Mouse (Mus musculus): Measurements from ENCODE around the gene Kctd11. TPM values are rescaled to one million over a fixed set of nuclear protein-coding genes. Genes with fewer than 3 reads are reported as not detected.

Kctd11 gene
- polyA plus RNA-seq, 1 experiment from 2014 or later, result 1.3 TPM

DNA sequence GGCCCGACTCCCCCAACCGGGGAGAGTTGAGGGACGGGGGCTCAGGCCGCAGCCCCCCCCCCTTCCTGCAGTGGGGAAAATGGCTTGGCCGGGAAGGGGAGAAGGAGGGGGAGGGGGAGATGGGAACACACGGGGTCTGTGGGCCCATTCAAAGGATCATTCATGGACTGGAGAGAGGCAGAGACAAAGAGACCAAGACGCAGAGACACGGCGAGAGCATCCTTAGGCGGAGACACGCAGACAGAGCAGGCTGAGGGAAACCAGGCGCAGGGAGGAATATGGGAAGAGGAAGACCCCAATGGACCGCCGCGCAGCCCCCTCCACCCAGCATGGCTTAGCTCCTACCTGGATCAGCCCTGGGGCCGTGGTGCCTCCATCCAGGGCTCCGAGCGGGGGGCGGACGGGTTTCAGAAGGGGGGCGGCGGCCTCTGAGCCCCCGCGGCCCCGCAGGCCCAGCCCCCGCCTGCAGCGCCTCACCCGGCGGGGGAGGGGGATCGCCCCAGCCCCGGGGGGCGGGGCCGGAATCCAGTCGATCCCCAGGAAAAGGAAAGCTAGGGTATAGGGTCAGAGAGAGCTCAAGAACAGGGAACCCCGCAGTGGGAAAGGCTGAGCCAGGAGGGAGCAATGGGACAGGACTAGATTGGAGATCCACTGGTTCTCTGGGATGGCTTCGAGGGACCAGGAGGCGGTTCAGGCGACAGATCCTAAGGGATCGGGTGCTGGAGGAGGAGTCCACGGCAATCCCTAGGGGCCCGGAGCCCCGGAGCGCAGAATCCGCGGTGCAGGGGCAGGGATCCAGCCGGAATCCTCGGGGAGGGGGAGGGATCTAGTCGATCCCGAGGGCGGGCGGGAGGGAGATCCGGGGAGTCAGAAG, 44.3 kb downstream of the Kctd11 start:
- peak overlapping the region; percentile 80 for H3K27ac ChIP-seq
- peak overlapping the region; percentile 63 for H3K4me3 ChIP-seq
- peak overlapping the region; percentile 72 for H3K9ac ChIP-seq
- H3K9me3 ChIP-seq (replicated peaks), result no peaks in the 10 kb centered on the region
- no peak for ATAC-seq
- H3K27me3 ChIP-seq (replicated peaks), result peaks cover 59% of the 10 kb centered on the region
- H3K36me3 ChIP-seq, result 0 out of 2 replicates have a peak, but pooled peaks cover 5% of the 10 kb centered on the region
- H3K4me2 ChIP-seq, result peak overlapping the region; percentile 98
- H3K4me1 ChIP-seq, result peaks cover 62% of the 10 kb centered on the region
- whole genome bisulfite sequencing (ENCODE audit: insufficient replicate concordance), result 3% methylated on average over 52 of the region's 52 CpGs

GRCm38 (mm10) chr11:69835966-69836335, 45.3 kb downstream of the Kctd11 start:
- H3K4me2 ChIP-seq, result peak overlapping the region; percentile 98
- 6% methylated on average over 4 of the region's 4 CpGs for WGBS (ENCODE audit: insufficient replicate concordance)
- H3K27me3 ChIP-seq (replicated peaks), result peaks cover 69% of the 10 kb centered on the region
- H3K27ac ChIP-seq, result no peak overlapping the region
- peaks cover 70% of the 10 kb centered on the region for H3K4me1 ChIP-seq
- no peaks in the 10 kb centered on the region for H3K9me3 ChIP-seq (replicated peaks)
- 0 out of 2 replicates have a peak overlapping the region, but pooled peaks have one; percentile 2 for H3K4me3 ChIP-seq
- ATAC-seq, result no peak
- no peak overlapping the region for H3K9ac ChIP-seq
- 0 out of 2 replicates have a peak, but pooled peaks cover 9% of the 10 kb centered on the region for H3K36me3 ChIP-seq

- no peak for ATAC-seq
- peak overlapping the region; percentile 98 for H3K4me2 ChIP-seq
- 15% methylated on average over 9 of the region's 9 CpGs for WGBS (ENCODE audit: insufficient replicate concordance)
- H3K4me1 ChIP-seq, result peaks cover 70% of the 10 kb centered on the region
- H3K27me3 ChIP-seq (replicated peaks), result peaks cover 74% of the 10 kb centered on the region
- 0 out of 2 replicates have a peak, but pooled peaks cover 8% of the 10 kb centered on the region for H3K36me3 ChIP-seq
- H3K9ac ChIP-seq, result no peak overlapping the region
- H3K27ac ChIP-seq, result no peak overlapping the region
- H3K4me3 ChIP-seq, result 0 out of 2 replicates have a peak overlapping the region, but pooled peaks have one; percentile 2
- H3K9me3 ChIP-seq (replicated peaks), result no peaks in the 10 kb centered on the region
These were observed 45.8 kb downstream of the Kctd11 start for GRCm38 (mm10) chr11:69835326-69835965.

DNA sequence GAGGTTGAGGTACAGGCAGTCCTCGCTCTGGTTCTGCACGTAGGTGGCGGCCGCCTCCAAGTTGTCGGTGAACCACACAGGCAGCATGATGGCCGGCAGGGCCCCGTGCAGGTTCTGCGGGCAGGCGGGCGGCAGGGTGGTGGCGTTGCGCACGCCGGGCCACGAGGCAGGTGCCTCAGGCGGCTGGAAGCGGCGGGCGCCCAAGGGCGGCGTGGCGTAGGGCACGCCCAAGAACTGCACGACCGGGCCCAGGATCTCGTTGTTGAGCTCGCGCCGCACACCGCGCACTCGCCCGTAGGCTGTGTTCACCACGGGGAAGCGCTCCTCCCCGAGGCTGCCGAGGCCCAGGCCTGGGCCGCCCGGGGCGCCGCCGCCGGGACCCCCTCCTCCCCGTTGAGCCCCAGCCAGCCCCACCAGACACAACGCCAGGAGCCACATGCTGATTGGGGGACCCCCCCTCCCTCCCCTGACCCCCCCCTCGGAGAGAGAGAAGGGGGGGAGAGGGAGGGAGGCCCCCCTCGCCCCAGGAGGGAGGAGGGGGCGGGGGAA, 47.1 kb downstream of the Kctd11 start:
- no peak overlapping the region for H3K27ac ChIP-seq
- no peaks in the 10 kb centered on the region for H3K9me3 ChIP-seq (replicated peaks)
- 0 out of 2 replicates have a peak, but pooled peaks cover 4% of the 10 kb centered on the region for H3K36me3 ChIP-seq
- peak; percentile 31; the same call in 1 of the 2 replicates for ATAC-seq
- H3K9ac ChIP-seq, result peak overlapping the region; percentile 68
- H3K4me1 ChIP-seq, result peaks cover 58% of the 10 kb centered on the region
- 5% methylated on average over 46 of the region's 48 CpGs for WGBS (ENCODE audit: insufficient replicate concordance)
- H3K4me3 ChIP-seq, result peak overlapping the region; percentile 44
- peaks cover 82% of the 10 kb centered on the region for H3K27me3 ChIP-seq (replicated peaks)
- peak overlapping the region; percentile 98 for H3K4me2 ChIP-seq

GRCm38 (mm10) chr11:69833554-69833953, 47.7 kb downstream of the Kctd11 start:
- peaks cover 54% of the 10 kb centered on the region for H3K4me1 ChIP-seq
- WGBS (ENCODE audit: insufficient replicate concordance), result 41% methylated on average over 8 of the region's 8 CpGs
- H3K36me3 ChIP-seq, result 0 out of 2 replicates have a peak, but pooled peaks cover 4% of the 10 kb centered on the region
- H3K4me3 ChIP-seq, result peak overlapping the region; percentile 44
- peak overlapping the region; percentile 68 for H3K9ac ChIP-seq
- no peaks in the 10 kb centered on the region for H3K9me3 ChIP-seq (replicated peaks)
- H3K27ac ChIP-seq, result no peak overlapping the region
- peak overlapping the region; percentile 98 for H3K4me2 ChIP-seq
- H3K27me3 ChIP-seq (replicated peaks), result peaks cover 82% of the 10 kb centered on the region
- ATAC-seq, result no peak

DNA sequence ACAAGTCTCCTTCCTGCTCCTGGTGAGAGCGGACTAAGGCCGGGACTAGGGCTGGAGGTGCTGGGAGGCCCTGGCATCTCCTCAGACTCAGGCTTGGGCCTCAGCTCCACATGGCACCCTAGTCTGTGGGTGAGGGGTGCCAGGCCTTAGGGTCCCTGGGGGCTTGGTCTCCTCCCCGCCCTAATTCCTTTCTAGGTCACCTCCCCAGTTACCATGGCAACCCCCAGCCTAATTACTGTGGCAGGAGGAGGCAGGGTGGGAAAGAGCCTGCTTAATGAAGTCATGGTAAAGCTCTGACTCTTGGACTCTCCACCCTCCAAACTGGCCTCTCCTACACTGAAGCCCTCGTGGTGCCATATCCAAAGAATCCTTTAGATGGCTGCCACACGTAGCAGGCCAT, 52.4 kb downstream of the Kctd11 start:
- H3K27me3 ChIP-seq (replicated peaks), result peaks cover 49% of the 10 kb centered on the region
- ATAC-seq, result no peak
- no peaks in the 10 kb centered on the region for H3K9me3 ChIP-seq (replicated peaks)
- H3K36me3 ChIP-seq, result peaks cover 41% of the 10 kb centered on the region
- peaks cover 13% of the 10 kb centered on the region for H3K4me1 ChIP-seq
- 75% methylated on average over 5 of the region's 5 CpGs for WGBS (ENCODE audit: insufficient replicate concordance)
- H3K9ac ChIP-seq, result no peak overlapping the region
- H3K4me3 ChIP-seq, result no peak overlapping the region
- no peak overlapping the region for H3K27ac ChIP-seq
- H3K4me2 ChIP-seq, result no peak overlapping the region

Small RNA genes within 50 kb of the gene (microRNA-seq; reads per million reads assigned to microRNA genes)
- gene Mir6924, result not detected

Other genes with a start within 250 kb of the Kctd11 start
- gene Fxr2, start 248.4 kb downstream of the Kctd11 start, polyA plus RNA-seq (2016; fragmentation: Nextera tagmentation; extraction: Ambion mirVana), result 22.5 and 23.4 TPM in 2 replicates
- not detected in 2 replicates for gene Sox15, start 226.1 kb downstream of the Kctd11 start, polyA plus RNA-seq (2016; fragmentation: Nextera tagmentation; extraction: Ambion mirVana)
- 38.2 and 39.4 TPM in 2 replicates for gene Mpdu1, start 218.8 kb downstream of the Kctd11 start, polyA plus RNA-seq (2016; fragmentation: Nextera tagmentation; extraction: Ambion mirVana)
- 14.5 and 15.0 TPM in 2 replicates for gene Cd68, start 215.3 kb downstream of the Kctd11 start, polyA plus RNA-seq (2016; fragmentation: Nextera tagmentation; extraction: Ambion mirVana)
- 393 and 408 TPM in 2 replicates for gene Eif4a1, start 209.0 kb downstream of the Kctd11 start, polyA plus RNA-seq (2016; fragmentation: Nextera tagmentation; extraction: Ambion mirVana)
- gene Senp3, start 199.3 kb downstream of the Kctd11 start, polyA plus RNA-seq (2016; fragmentation: Nextera tagmentation; extraction: Ambion mirVana), result 53.8 and 56.2 TPM in 2 replicates
- gene Tnfsf13, start 195.6 kb downstream of the Kctd11 start, polyA plus RNA-seq (2016; fragmentation: Nextera tagmentation; extraction: Ambion mirVana), result 0.14 and 0.23 TPM in 2 replicates
- 3.3 and 3.6 TPM in 2 replicates for gene Tnfsf12, start 185.6 kb downstream of the Kctd11 start, polyA plus RNA-seq (2016; fragmentation: Nextera tagmentation; extraction: Ambion mirVana)
- gene Tnfsfm13, start 185.3 kb downstream of the Kctd11 start, polyA plus RNA-seq (2016; fragmentation: Nextera tagmentation; extraction: Ambion mirVana), result 0.72 and 0.98 TPM in 2 replicates
- gene Polr2a, start 122.8 kb downstream of the Kctd11 start, polyA plus RNA-seq (2016; fragmentation: Nextera tagmentation; extraction: Ambion mirVana), result 17.4 and 20.2 TPM in 2 replicates
- gene Slc35g3, start 119.4 kb downstream of the Kctd11 start, polyA plus RNA-seq (2016; fragmentation: Nextera tagmentation; extraction: Ambion mirVana), result not detected in 2 replicates
- 0.43 and 0.70 TPM in 2 replicates for gene Zbtb4, start 115.5 kb downstream of the Kctd11 start, polyA plus RNA-seq (2016; fragmentation: Nextera tagmentation; extraction: Ambion mirVana)
- gene Chrnb1, start 85.5 kb downstream of the Kctd11 start, polyA plus RNA-seq (2016; fragmentation: Nextera tagmentation; extraction: Ambion mirVana), result 0.63 and 0.64 TPM in 2 replicates
- gene Fgf11, start 79.5 kb downstream of the Kctd11 start, polyA plus RNA-seq (2016; fragmentation: Nextera tagmentation; extraction: Ambion mirVana), result 0.45 and 0.48 TPM in 2 replicates
- 0.59 and 0.72 TPM in 2 replicates for gene Tmem102, start 75.8 kb downstream of the Kctd11 start, polyA plus RNA-seq (2016; fragmentation: Nextera tagmentation; extraction: Ambion mirVana)
- not detected in 2 replicates for gene Gm39566, start 66.1 kb downstream of the Kctd11 start, polyA plus RNA-seq (2016; fragmentation: Nextera tagmentation; extraction: Ambion mirVana)
- not detected in 2 replicates for gene Spem2, start 62.9 kb downstream of the Kctd11 start, polyA plus RNA-seq (2016; fragmentation: Nextera tagmentation; extraction: Ambion mirVana)
- not detected in 2 replicates for gene Spem1, start 59.2 kb downstream of the Kctd11 start, polyA plus RNA-seq (2016; fragmentation: Nextera tagmentation; extraction: Ambion mirVana)
- gene Nlgn2, start 43.6 kb downstream of the Kctd11 start, polyA plus RNA-seq (2016; fragmentation: Nextera tagmentation; extraction: Ambion mirVana), result 1.3 and 1.4 TPM in 2 replicates
- 330 and 338 TPM in 2 replicates for gene Tmem256, start 42.9 kb downstream of the Kctd11 start, polyA plus RNA-seq (2016; fragmentation: Nextera tagmentation; extraction: Ambion mirVana)
- gene Plscr3, start 35.0 kb downstream of the Kctd11 start, polyA plus RNA-seq (2016; fragmentation: Nextera tagmentation; extraction: Ambion mirVana), result 37.0 and 37.7 TPM in 2 replicates
- gene Tnk1, start 22.7 kb downstream of the Kctd11 start, polyA plus RNA-seq (2016; fragmentation: Nextera tagmentation; extraction: Ambion mirVana), result 1.2 and 1.4 TPM in 2 replicates
- gene Tmem95, start 3.4 kb downstream of the Kctd11 start, polyA plus RNA-seq (2016; fragmentation: Nextera tagmentation; extraction: Ambion mirVana), result not detected in 2 replicates
- 7.6 and 8.1 TPM in 2 replicates for gene Acap1, start 14.1 kb upstream of the Kctd11 start, polyA plus RNA-seq (2016; fragmentation: Nextera tagmentation; extraction: Ambion mirVana)
- 2.3 TPM in 2 replicates for gene 2810408A11Rik, start 19.6 kb upstream of the Kctd11 start, polyA plus RNA-seq (2016; fragmentation: Nextera tagmentation; extraction: Ambion mirVana)
- gene Neurl4, start 19.7 kb upstream of the Kctd11 start, polyA plus RNA-seq (2016; fragmentation: Nextera tagmentation; extraction: Ambion mirVana), result 4.5 and 5.7 TPM in 2 replicates
- gene Gps2, start 32.5 kb upstream of the Kctd11 start, polyA plus RNA-seq (2016; fragmentation: Nextera tagmentation; extraction: Ambion mirVana), result 125 TPM in 2 replicates
- 2,199 and 2,266 TPM in 2 replicates for gene Eif5a, start 40.6 kb upstream of the Kctd11 start, polyA plus RNA-seq (2016; fragmentation: Nextera tagmentation; extraction: Ambion mirVana)
- gene Ybx2, start 54.4 kb upstream of the Kctd11 start, polyA plus RNA-seq (2016; fragmentation: Nextera tagmentation; extraction: Ambion mirVana), result 0.20 and 0.25 TPM in 2 replicates
- gene Slc2a4, start 66.8 kb upstream of the Kctd11 start, polyA plus RNA-seq (2016; fragmentation: Nextera tagmentation; extraction: Ambion mirVana), result 14.9 and 17.0 TPM in 2 replicates
- 2.8 and 3.3 TPM in 2 replicates for gene Cldn7, start 83.4 kb upstream of the Kctd11 start, polyA plus RNA-seq (2016; fragmentation: Nextera tagmentation; extraction: Ambion mirVana)
- 14.0 and 15.2 TPM in 2 replicates for gene Ctdnep1, start 99.8 kb upstream of the Kctd11 start, polyA plus RNA-seq (2016; fragmentation: Nextera tagmentation; extraction: Ambion mirVana)
- gene Elp5, start 101.1 kb upstream of the Kctd11 start, polyA plus RNA-seq (2016; fragmentation: Nextera tagmentation; extraction: Ambion mirVana), result 88.1 and 91.8 TPM in 2 replicates
- 260 and 270 TPM in 2 replicates for gene Gabarap, start 109.7 kb upstream of the Kctd11 start, polyA plus RNA-seq (2016; fragmentation: Nextera tagmentation; extraction: Ambion mirVana)
- gene Phf23, start 114.4 kb upstream of the Kctd11 start, polyA plus RNA-seq (2016; fragmentation: Nextera tagmentation; extraction: Ambion mirVana), result 39.5 and 40.9 TPM in 2 replicates
- gene Dvl2, start 119.2 kb upstream of the Kctd11 start, polyA plus RNA-seq (2016; fragmentation: Nextera tagmentation; extraction: Ambion mirVana), result 13.4 and 13.7 TPM in 2 replicates
- 89.9 and 91.3 TPM in 2 replicates for gene Acadvl, start 134.0 kb upstream of the Kctd11 start, polyA plus RNA-seq (2016; fragmentation: Nextera tagmentation; extraction: Ambion mirVana)
- gene Dlg4, start 135.5 kb upstream of the Kctd11 start, polyA plus RNA-seq (2016; fragmentation: Nextera tagmentation; extraction: Ambion mirVana), result 2.3 and 2.7 TPM in 2 replicates
- 0.51 and 0.63 TPM in 2 replicates for gene Asgr1, start 172.7 kb upstream of the Kctd11 start, polyA plus RNA-seq (2016; fragmentation: Nextera tagmentation; extraction: Ambion mirVana)
- 4.3 and 4.8 TPM in 2 replicates for gene Asgr2, start 211.2 kb upstream of the Kctd11 start, polyA plus RNA-seq (2016; fragmentation: Nextera tagmentation; extraction: Ambion mirVana)
- gene Mgl2, start 248.9 kb upstream of the Kctd11 start, polyA plus RNA-seq (2016; fragmentation: Nextera tagmentation; extraction: Ambion mirVana), result 0.72 and 0.80 TPM in 2 replicates

All from liver, embryonic 12.5 days (tissue).